Mouse (Mus musculus): ENCODE results near the gene Il33. TPM values are rescaled to one million over a fixed set of nuclear protein-coding genes. Genes with fewer than 3 reads are reported as not detected.

Gene Il33
- 16.1 and 20.0 TPM in 2 replicates for polyA plus RNA-seq (2015; fragmentation: Nextera tagmentation; extraction: Ambion mirVana)

DNA sequence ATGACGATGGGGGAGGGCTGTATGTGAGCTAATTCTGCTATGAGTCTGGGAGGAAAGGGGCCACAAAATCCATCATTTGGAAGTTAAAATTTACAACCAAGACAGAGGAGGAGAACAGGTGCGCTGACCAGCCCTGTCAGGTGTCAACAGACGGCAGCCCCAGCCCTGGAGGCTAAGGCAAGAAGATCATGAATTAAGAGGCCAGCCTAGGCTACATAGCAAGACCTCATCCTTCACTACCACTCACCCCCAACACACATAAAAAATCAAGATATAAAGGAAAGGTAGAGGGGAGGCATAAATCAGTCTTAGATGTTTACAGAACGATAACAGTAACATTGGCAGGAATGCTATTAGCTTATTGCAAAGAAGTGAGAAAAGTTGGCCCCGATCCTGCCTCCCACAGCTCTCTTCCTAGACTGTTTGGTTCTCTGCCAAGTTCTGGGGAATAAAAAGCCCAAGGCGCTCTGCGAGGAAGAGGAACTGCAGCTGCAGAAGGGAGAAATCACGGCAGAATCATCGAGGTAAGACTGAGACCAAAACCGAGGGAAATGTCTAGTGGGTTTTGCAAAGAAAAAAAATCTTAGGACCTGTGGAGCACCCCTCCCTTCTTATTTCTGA lies at the start of gene Il33:
Il33 (plus strand) TSS at position 477 of the 621 bp plus-strand sequence.

GRCm38 (mm10) chr19:30003621-30004020 lies 78.7 kb downstream of the Il33 start, which contains the start of gene Trpd52l3:
Trpd52l3 (plus strand) TSS chr19:30003790.

Other genes with a start within 250 kb of the Il33 start
- 0.14 TPM in 1 of 2 replicates, not detected in the other for gene Mlana, start 227.3 kb upstream of the Il33 start, polyA plus RNA-seq (2015; fragmentation: Nextera tagmentation; extraction: Ambion mirVana)
- gene 9930021J03Rik, start 119.1 kb upstream of the Il33 start, polyA plus RNA-seq (2015; fragmentation: Nextera tagmentation; extraction: Ambion mirVana), result 2.4 and 2.8 TPM in 2 replicates
- 7.7 and 9.5 TPM in 2 replicates for gene Ranbp6, start 112.1 kb upstream of the Il33 start, polyA plus RNA-seq (2015; fragmentation: Nextera tagmentation; extraction: Ambion mirVana)
- gene Trpd52l3, start 78.7 kb downstream of the Il33 start, polyA plus RNA-seq (2015; fragmentation: Nextera tagmentation; extraction: Ambion mirVana), result not detected in 2 replicates
- gene Uhrf2, start 105.4 kb downstream of the Il33 start, polyA plus RNA-seq (2015; fragmentation: Nextera tagmentation; extraction: Ambion mirVana), result 24.6 and 28.7 TPM in 2 replicates